Mouse (Mus musculus) testis, adult 2 months (tissue): ENCODE measurements at regions not wholly inside any gene's neighbourhood (a gene's known extent, or its start where the extent isn't known, plus 50 kb on each side); places are given as distances from the start of the nearest gene placed in this dataset.
A peak's percentile ranks its signal among the peaks of the same experiment; 100 is the strongest.

ENCODE experiments used
- H3K27ac ChIP-seq: fragments of 200-500 bp; 2 replicates; pipeline ENCODE4 v1.5.1; 2012; ENCODE audit warnings: low read depth, low read length; ENCODE audit not compliant: control insufficient read depth, insufficient read depth
- H3K27me3 ChIP-seq: fragments of 200-500 bp; 2 replicates; pipeline ENCODE4 v1.6.1; 2012; ENCODE audit warnings: mild to moderate bottlenecking, low read length, moderate library complexity; ENCODE audit not compliant: control insufficient read depth, insufficient read depth
- H3K36me3 ChIP-seq: fragments of 200-500 bp; 2 replicates; pipeline ENCODE4 v1.6.1; 2012; ENCODE audit warnings: mild to moderate bottlenecking, low read length; ENCODE audit not compliant: control insufficient read depth, insufficient read depth
- H3K4me1 ChIP-seq: fragments of 200-500 bp; 2 replicates; pipeline ENCODE4 v1.6.1; 2012; ENCODE audit warnings: low read length; ENCODE audit not compliant: control insufficient read depth, insufficient read depth
- H3K4me3 ChIP-seq: fragments of 200-500 bp; 2 replicates; pipeline ENCODE4 v1.5.1; 2012; ENCODE audit warnings: low read depth, mild to moderate bottlenecking, low read length, moderate library complexity, mixed read lengths; ENCODE audit not compliant: control insufficient read depth
- CTCF ChIP-seq: fragments of 200-500 bp; IDR thresholded peaks from 2 replicates; pipeline ENCODE4 v1.5.1; 2012; ENCODE audit warnings: low read depth, mild to moderate bottlenecking, inconsistent platforms, low read length, moderate library complexity; ENCODE audit not compliant: control insufficient read depth, insufficient read depth, insufficient replicate concordance
- POLR2A ChIP-seq: fragments of 200-500 bp; IDR thresholded peaks from 2 replicates; pipeline ENCODE4 v1.6.1; 2012; ENCODE audit warnings: low read depth, mild to moderate bottlenecking, inconsistent platforms, low read length, moderate library complexity; ENCODE audit not compliant: control insufficient read depth

- Histone ChIP-seq H3K4me3 (no peak overlapping the region), H3K4me1 (no peaks in the 10 kb centered on the region), H3K27ac (peak overlapping the region; percentile 21; the same call in 1 of the 2 replicates), H3K36me3 (no peaks in the 10 kb centered on the region), H3K27me3 (no peaks in the 10 kb centered on the region)
- TF ChIP-seq CTCF = no peak
- TF ChIP-seq POLR2A = no peak
Measured at GRCm38 (mm10) chrX:167032586-167032985, 176.5 kb downstream of the Tmsb4x start.

DNA sequence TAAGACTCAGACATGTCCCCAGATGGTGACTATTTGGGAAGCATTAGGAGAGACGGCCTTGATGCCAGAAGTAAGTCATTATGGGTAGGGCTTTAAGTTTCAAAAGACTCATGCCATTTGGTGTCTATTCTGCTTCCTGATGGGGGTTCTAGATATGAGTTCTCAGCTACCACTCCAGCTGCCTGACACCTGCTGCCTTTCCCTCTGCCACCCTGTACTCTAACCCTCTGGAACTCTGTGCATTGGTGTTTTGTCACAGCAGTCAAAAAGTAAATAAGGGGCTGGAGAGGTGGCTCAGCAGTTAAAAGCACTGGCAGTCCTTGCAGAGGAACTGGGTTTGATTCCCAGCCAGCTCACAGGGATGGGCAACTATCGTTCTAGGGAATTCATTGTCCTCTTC, 177.6 kb downstream of the Tmsb4x start:
- no peaks in the 10 kb centered on the region for H3K27me3 ChIP-seq
- no peaks in the 10 kb centered on the region for H3K36me3 ChIP-seq
- no peaks in the 10 kb centered on the region for H3K4me1 ChIP-seq
- H3K27ac ChIP-seq = no peak overlapping the region
- TF ChIP-seq CTCF (no peak), POLR2A (no peak)
- no peak overlapping the region for H3K4me3 ChIP-seq

GRCm38 (mm10) chrX:167015602-167016001, 193.5 kb downstream of the Tmsb4x start:
- Histone ChIP-seq H3K27me3 (no peaks in the 10 kb centered on the region), H3K36me3 (no peaks in the 10 kb centered on the region), H3K4me1 (no peaks in the 10 kb centered on the region), H3K27ac (no peak overlapping the region), H3K4me3 (no peak overlapping the region)
- TF ChIP-seq CTCF (no peak), POLR2A (no peak)

GRCm38 (mm10) chrX:167014322-167014721, 194.8 kb downstream of the Tmsb4x start:
- no peaks in the 10 kb centered on the region for H3K27me3 ChIP-seq
- no peaks in the 10 kb centered on the region for H3K4me1 ChIP-seq
- TF ChIP-seq POLR2A (no peak), CTCF (no peak)
- no peaks in the 10 kb centered on the region for H3K36me3 ChIP-seq
- H3K4me3 ChIP-seq = no peak overlapping the region
- H3K27ac ChIP-seq = no peak overlapping the region

DNA sequence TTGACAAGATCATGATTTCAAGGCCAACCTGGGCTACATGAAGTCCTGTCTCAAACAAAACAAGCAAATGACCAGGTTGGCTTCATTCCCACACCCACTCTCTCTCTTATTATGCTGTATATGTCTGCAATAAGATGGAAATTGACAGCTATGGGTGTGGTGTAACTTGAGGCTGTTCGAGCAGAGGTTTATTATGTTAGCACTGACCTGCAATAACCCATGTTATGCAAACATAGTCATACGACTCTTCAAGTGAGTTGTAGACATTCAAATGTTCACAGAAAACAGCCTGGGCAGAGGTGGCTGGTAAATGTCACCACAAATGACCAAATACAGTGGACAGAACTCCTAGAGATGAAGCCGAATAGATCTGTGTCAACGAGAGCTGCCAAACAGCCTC, 196.2 kb downstream of the Tmsb4x start:
- Histone ChIP-seq H3K36me3 (no peaks in the 10 kb centered on the region), H3K27ac (no peak overlapping the region), H3K27me3 (no peaks in the 10 kb centered on the region), H3K4me1 (no peaks in the 10 kb centered on the region), H3K4me3 (no peak overlapping the region)
- TF ChIP-seq POLR2A (no peak), CTCF (no peak)

DNA sequence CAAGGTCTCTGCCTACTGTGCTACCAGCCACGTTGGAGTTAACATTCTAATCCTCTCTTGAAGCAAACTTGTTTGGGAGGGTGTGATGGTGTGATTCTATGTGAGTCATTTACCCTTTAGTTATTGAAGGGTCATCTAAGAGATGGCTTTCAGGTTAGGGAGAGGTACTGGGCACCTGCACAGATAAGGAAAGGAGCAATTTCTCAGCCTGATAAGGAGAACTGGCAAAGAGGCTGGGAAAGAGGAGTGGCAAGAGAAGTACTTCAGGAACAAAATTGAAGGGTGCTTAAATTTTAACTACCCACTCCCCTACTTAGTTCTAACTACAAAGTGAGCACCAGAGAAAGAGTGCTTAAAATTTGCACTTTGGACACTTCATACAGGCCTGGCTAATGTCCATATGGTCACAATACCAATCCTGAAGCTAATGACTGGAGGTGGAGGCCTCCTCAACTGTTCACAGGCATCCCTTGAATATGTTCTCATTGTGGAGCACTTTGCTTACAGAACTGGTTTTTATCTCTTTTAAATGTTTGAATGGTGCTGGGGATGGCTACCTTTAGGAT, 197.1 kb downstream of the Tmsb4x start:
- H3K27me3 ChIP-seq = no peaks in the 10 kb centered on the region
- H3K4me3 ChIP-seq = no peak overlapping the region
- TF ChIP-seq POLR2A (no peak), CTCF (no peak)
- H3K4me1 ChIP-seq = no peaks in the 10 kb centered on the region
- H3K36me3 ChIP-seq = no peaks in the 10 kb centered on the region
- H3K27ac ChIP-seq = no peak overlapping the region

DNA sequence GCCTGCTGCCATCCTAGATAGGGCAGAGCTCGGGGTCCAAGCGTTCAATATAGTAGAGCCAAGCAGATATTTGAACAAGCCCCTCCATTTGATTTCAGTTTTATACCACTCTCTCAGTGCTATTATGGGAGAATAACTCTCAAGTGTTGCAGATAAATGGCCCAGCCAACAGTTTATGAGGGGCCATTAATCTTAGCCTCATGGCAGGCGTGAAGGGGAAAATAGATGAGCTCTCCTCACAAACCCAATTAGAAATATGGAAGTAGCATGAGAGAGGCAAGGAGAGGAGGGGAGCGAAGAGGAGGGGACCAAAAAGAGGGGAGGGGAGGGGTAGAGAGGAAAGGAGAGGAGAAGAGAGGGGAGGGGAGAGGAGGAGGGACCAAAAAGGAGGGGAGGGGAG, 213.3 kb downstream of the Tmsb4x start:
- Histone ChIP-seq H3K4me1 (no peaks in the 10 kb centered on the region), H3K4me3 (no peak overlapping the region), H3K27ac (no peak overlapping the region), H3K27me3 (no peaks in the 10 kb centered on the region), H3K36me3 (no peaks in the 10 kb centered on the region)
- TF ChIP-seq CTCF (no peak), POLR2A (no peak)

DNA sequence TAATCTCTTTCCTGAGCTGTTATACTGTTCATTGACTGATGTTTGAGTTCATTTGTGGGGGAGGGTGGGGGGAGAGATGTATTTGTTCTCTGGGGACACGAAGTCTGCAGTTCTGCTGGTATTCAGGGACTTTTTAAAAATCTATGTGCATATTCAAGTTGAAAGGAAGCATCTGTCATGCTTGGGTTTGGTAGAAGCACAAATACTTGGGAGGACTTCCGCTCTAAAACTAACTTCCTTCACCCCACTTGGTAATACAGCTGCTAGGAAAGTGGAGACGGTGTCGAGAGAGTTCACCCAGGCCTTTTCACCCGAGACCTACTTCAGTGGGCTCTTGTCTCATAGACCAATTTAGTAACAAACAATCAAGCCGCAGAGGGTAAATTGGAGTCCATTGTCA, 228.1 kb downstream of the Tmsb4x start:
- no peaks in the 10 kb centered on the region for H3K27me3 ChIP-seq
- H3K27ac ChIP-seq = no peak overlapping the region

More for the DNA sequence above, 228.1 kb downstream of the Tmsb4x start:
- Histone ChIP-seq H3K4me1 (no peaks in the 10 kb centered on the region), H3K4me3 (no peak overlapping the region), H3K36me3 (no peaks in the 10 kb centered on the region)
- TF ChIP-seq POLR2A = no peak
- no peak for TF ChIP-seq CTCF
